Mouse (Mus musculus): ENCODE data around the gene Olfml3.
A peak's percentile ranks its signal among the peaks of the same experiment; 100 is the strongest.

Olfml3 gene

GRCm38 (mm10) chr3:103704661-103705060 is 33.1 kb downstream of the Olfml3 start:
- DNase-seq = no peak

GRCm38 (mm10) chr3:103696388-103696925 is 41.3 kb downstream of the Olfml3 start:
- no peak for DNase-seq

DNA sequence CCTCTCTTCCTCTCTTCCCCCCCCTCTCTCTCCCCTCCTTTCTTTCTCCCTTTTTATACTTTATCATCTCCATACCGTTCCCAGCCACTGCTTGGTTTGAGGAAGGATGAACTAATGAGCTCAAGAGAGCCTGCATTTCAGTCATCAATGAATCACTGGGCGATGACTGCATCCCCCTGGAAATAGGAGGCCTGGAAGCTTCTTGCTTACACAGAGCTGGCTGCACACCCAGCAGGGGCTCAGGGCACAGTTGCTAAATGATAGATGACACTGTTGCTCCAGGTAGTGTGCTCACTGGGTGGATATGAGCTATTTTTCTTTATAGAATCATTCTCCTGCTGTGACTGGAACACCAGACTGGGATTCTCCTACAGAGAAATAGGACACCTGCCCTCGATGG is 42.2 kb downstream of the Olfml3 start:
- DNase-seq = no peak

DNA sequence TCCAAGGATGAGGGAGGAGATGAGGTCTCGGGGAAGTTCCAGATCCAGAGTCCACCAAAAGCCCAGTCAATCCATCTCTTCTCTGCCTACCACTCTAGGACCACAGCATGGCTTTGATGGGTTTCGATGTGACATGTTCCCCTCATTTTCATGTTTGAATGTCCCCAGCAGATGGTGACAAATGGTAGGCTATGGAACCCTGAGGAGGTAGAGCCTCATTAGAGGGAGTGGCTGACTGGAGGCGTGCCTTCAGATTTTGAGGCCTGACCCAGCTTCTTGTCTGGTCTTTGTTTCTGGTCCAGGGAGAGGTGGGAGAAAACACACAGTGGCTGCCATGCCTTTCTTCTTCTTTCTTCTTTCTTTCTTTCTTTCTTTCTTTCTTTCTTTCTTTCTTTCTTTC is 47.3 kb downstream of the Olfml3 start:
- DNase-seq = peak; percentile 48

DNA sequence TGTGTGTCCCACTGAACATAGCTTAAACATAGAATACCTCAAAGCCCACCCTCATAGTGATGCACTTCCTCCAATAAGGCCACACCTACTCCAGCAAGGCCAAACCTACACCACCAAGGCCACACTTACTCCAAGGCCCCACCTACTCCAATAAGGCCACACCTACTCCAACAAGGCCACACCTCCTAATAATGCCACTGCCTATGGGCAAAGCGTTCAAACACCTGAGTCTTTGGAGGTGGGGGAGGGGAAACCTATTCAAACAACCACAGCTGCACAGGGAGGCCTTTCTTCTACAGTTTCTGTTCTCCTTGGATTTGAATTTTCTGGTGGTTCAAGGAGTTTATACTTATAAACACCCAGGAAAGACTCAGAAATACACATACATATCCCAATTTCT is 48.8 kb downstream of the Olfml3 start:
- no peak for DNase-seq

- no peak for DNase-seq
These were observed 53.9 kb downstream of the Olfml3 start for GRCm38 (mm10) chr3:103683966-103684319.

DNA sequence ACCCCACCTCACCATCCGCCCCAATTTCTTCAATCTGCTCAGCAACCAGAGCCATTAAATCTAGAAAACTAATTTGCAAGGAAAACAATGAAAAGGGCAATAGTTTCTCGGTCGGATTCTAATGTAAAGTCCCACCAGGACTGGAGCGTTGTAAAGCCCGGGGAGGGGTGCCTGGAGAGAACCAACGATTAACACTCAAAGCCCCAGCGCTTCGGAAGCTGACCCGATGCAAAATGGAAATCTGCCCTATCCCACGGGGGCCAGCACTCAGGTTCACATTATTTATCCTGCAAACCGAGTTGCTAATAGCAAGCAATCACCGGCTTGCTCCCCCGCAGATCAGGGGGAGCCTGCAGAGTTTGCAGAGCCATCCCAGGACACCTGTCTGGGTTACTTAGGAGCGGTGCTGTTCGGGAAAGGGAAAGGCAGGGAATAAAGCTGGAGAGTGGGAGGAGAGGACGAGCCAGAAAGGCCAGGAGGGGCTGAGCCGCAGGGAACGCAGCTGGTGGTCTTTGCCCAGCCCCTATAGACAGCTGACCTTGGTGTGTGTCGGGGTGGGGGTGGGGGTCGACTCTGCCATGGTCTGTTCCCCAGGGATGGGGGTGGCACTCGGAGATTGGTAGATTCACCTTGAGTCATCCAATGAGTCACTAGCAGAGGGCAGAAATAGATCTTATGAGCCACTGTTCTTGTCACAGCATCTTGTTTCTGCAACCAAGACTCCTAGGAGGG is 54.4 kb downstream of the Olfml3 start:
- DNase-seq = no peak

DNA sequence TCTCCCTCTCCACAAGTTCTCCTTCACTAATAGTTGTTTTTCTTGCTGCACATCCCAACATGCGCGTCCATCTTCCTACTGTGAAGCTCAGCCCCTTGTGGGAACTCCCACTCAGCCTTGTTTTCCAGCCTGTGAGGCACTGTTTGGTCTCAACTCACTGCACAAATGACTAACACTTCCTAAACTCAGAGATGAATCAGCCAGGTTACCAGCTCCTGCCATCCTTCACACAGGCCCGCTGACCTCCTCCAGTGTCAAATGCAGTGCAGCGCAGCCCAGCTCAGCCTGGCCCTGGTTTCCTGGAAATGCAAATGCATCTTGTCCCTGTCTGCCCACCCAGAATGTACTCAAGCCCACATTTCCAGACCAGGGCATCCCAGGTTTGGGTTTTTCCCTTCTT is 55.3 kb downstream of the Olfml3 start:
- no peak for DNase-seq

- no peak for DNase-seq
These were observed 59.0 kb downstream of the Olfml3 start for GRCm38 (mm10) chr3:103678811-103679210.

DNA sequence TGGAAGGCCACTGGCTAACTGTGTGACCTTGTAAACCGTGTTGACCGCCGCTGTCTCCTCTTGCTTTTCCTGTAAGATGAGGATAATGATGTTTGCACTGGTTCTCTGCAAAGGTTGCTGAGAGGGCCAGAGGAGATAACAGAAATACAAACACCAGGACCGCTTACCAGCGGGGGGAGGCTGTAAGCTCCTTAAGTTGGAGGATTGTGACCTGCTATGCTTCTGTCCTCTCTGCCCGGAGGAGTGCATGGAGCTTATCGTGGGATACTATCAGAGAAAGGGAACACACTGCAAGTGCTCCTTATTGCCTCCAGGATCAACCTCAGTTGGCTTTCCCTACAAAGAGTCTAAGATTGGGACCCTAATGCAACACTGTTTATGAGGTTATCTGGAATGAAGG is 65.1 kb downstream of the Olfml3 start:
- DNase-seq = no peak

All from lung, postnatal 36 days (tissue).